Mouse (Mus musculus): ENCODE data around the gene Gm17093. TPM values are rescaled to one million over a fixed set of nuclear protein-coding genes. Genes with fewer than 3 reads are reported as not detected.
"Not testable (repeated sequence)": the region's sequence is repeated elsewhere in the genome, so short reads cannot be mapped to it uniquely, and the experiment has no call there.

Gm17093 gene
- not detected for total RNA-seq (2021)
- long read RNA-seq, experiment 1 = 0 reads
- long read RNA-seq, experiment 2 = 0 reads

GRCm38 (mm10) chr14:44517976-44518375, at the start of gene Gm17093:
Gene Gm17093, plus strand, starts transcription at chr14:44518276.
- DNase-seq = not testable (repeated sequence)

- DNase-seq = not testable (repeated sequence)
These were observed 25.9 kb upstream of the Gm17093 start, which contains the start of gene BC061237 for GRCm38 (mm10) chr14:44492163-44492562. Gene BC061237, plus strand, starts transcription at chr14:44492463.

GRCm38 (mm10) chr14:44547961-44548360, 29.9 kb downstream of the Gm17093 start:
- not testable (repeated sequence) for DNase-seq

Other genes starting within 250 kb of the Gm17093 start
- gene Gm8220, start 232.7 kb upstream of the Gm17093 start, total RNA-seq (2021) = not detected
- gene Gm5930, start 179.7 kb upstream of the Gm17093 start, total RNA-seq (2021) = not detected
- not detected for gene Gm8229, start 152.9 kb upstream of the Gm17093 start, total RNA-seq (2021)
- gene Gm3371, start 107.6 kb upstream of the Gm17093 start, total RNA-seq (2021) = not detected
- not detected for gene Gm8232, start 84.6 kb upstream of the Gm17093 start, total RNA-seq (2021)
- not detected for gene BC061237, start 25.8 kb upstream of the Gm17093 start, total RNA-seq (2021)
- not detected for gene Gm8247, start 64.9 kb downstream of the Gm17093 start, total RNA-seq (2021)
- not detected for gene Gm5624, start 109.7 kb downstream of the Gm17093 start, total RNA-seq (2021)
- not detected for gene Gm8257, start 188.2 kb downstream of the Gm17093 start, total RNA-seq (2021)
- gene Gm8267, start 232.1 kb downstream of the Gm17093 start, total RNA-seq (2021) = not detected

Measured in gastrocnemius, postnatal 10 days (tissue).